Mouse (Mus musculus) bone marrow, adult 2 months (tissue): ENCODE measurements around the gene Palm.

Experiments
- CTCF ChIP-seq: fragments of 200-500 bp; IDR thresholded peaks from 2 replicates; pipeline ENCODE4 v1.5.1; 2011; ENCODE audit warnings: low read length, control low read depth; ENCODE audit not compliant: control insufficient read depth, insufficient read depth
- POLR2A ChIP-seq: fragments of 200-500 bp; IDR thresholded peaks from 2 replicates; pipeline ENCODE4 v1.6.1; 2011; ENCODE audit warnings: low read depth, mild to moderate bottlenecking, control low read depth, low read length, borderline replicate concordance; ENCODE audit not compliant: control insufficient read depth

DNA sequence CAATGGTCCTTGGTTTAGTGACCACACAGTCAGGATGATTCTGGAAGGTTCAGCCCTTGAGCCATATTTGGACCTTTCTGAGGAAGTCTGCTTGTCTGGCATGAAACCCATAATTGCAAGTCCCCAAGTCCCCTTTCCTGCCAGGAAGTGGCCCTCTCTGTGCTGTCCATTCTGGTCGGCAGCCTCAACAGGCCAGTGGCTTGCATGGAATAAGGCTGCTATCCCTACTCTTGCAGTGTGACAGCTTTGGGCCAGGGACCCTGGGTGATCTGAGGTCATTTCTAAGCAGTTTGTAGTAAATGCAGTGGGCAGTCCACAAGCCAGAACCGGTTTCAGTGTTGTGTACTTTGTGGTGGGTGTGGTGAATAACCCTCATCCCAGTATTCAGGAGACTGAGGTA is 44.8 kb downstream of the Palm start:
- TF ChIP-seq CTCF (no peak), POLR2A (no peak)
